Mouse (Mus musculus) small intestine, adult 2 months (tissue): ENCODE measurements around the gene Tbc1d8. TPM values are rescaled to one million over a fixed set of nuclear protein-coding genes. Genes with fewer than 3 reads are reported as not detected.

Source experiments
- H3K27ac ChIP-seq: fragments of 200-500 bp; 2 replicates; pipeline ENCODE4 v1.5.1; 2012; ENCODE audit warnings: low read depth, low read length, control low read depth, inconsistent platforms; ENCODE audit not compliant: insufficient read depth
- H3K27me3 ChIP-seq: fragments of 200-500 bp; 2 replicates; pipeline ENCODE4 v1.6.1; 2012; ENCODE audit warnings: mild to moderate bottlenecking, moderate library complexity, low read length, inconsistent platforms; ENCODE audit not compliant: control insufficient read depth, insufficient read depth
- H3K36me3 ChIP-seq: fragments of 200-500 bp; 2 replicates; pipeline ENCODE4 v1.6.1; 2012; ENCODE audit warnings: mild to moderate bottlenecking, low read length, control low read depth, inconsistent platforms; ENCODE audit not compliant: control insufficient read depth, insufficient read depth
- H3K4me1 ChIP-seq: fragments of 200-500 bp; 2 replicates; pipeline ENCODE4 v1.6.1; 2012; ENCODE audit warnings: low read length, inconsistent platforms, mixed read lengths; ENCODE audit not compliant: control insufficient read depth, insufficient read depth, insufficient read length
- H3K4me3 ChIP-seq: fragments of 200-500 bp; 2 replicates; pipeline ENCODE4 v1.5.1; 2012; ENCODE audit warnings: low read depth, mild to moderate bottlenecking, control low read depth, inconsistent platforms, low read length, moderate library complexity
- CTCF ChIP-seq: fragments of 200-500 bp; IDR thresholded peaks from 2 replicates; pipeline ENCODE4 v1.5.1; 2012; ENCODE audit warnings: low read depth, mild to moderate bottlenecking, control low read depth, inconsistent platforms, low read length, moderate library complexity, mixed read lengths; ENCODE audit not compliant: insufficient replicate concordance, insufficient read length; ENCODE audit errors: extremely low read depth
- POLR2A ChIP-seq: fragments of 200-500 bp; IDR thresholded peaks from 2 replicates; pipeline ENCODE4 v1.6.1; 2012; ENCODE audit warnings: low read depth, mild to moderate bottlenecking, control low read depth, inconsistent platforms, low read length, moderate library complexity
- WGBS: fragments of 180-500 bp; shearing (Covaris S2); methylation state at CpG from one replicate; pipeline ENCODE4 v1.1.7; 2018; 5-methylcytosine and 5-hydroxymethylcytosine counted together
- polyA plus RNA-seq: library from polyadenylated mRNA; depleted of rRNA; stranded (reverse); fragments of >200 nt; gene quantifications from 2 replicates; pipeline ENCODE4 v1.2.3, GENCODE M21; 2012

Tbc1d8 gene
- polyA plus RNA-seq, 1 experiment: 13.1 TPM

- Histone ChIP-seq H3K27me3 (no peaks in the 10 kb centered on the region), H3K4me1 (peaks cover 4% of the 10 kb centered on the region; the same call in 1 of the 2 replicates), H3K36me3 (peaks cover 24% of the 10 kb centered on the region), H3K4me3 (peak overlapping the region; percentile 68), H3K27ac (0 out of 2 replicates have a peak overlapping the region, but pooled peaks have one; percentile 5)
- TF ChIP-seq POLR2A: no peak
- no peak for TF ChIP-seq CTCF
- 26% methylated on average over 6 of the region's 6 CpGs for WGBS
Observed at GRCm38 (mm10) chr1:39367045-39367444, 111.5 kb downstream of the Tbc1d8 start.

- 87% methylated on average over 1 of the region's 1 CpGs for WGBS
- Histone ChIP-seq H3K27me3 (no peaks in the 10 kb centered on the region), H3K4me1 (peaks cover 4% of the 10 kb centered on the region; the same call in 1 of the 2 replicates), H3K4me3 (no peak overlapping the region), H3K36me3 (peaks cover 11% of the 10 kb centered on the region), H3K27ac (no peak overlapping the region)
- TF ChIP-seq CTCF (no peak), POLR2A (no peak)
Observed at GRCm38 (mm10) chr1:39365562-39365961, 113.0 kb downstream of the Tbc1d8 start.

GRCm38 (mm10) chr1:39362515-39362893 lies 116.1 kb downstream of the Tbc1d8 start:
- Histone ChIP-seq H3K27me3 (no peaks in the 10 kb centered on the region), H3K4me1 (peaks cover 1% of the 10 kb centered on the region; the same call in 1 of the 2 replicates), H3K27ac (no peak overlapping the region), H3K36me3 (0 out of 2 replicates have a peak, but pooled peaks cover 3% of the 10 kb centered on the region), H3K4me3 (no peak overlapping the region)
- TF ChIP-seq POLR2A: no peak
- no peak for TF ChIP-seq CTCF
- 56% methylated on average over 7 of the region's 7 CpGs for WGBS

- Histone ChIP-seq H3K27ac (no peak overlapping the region), H3K4me3 (no peak overlapping the region), H3K4me1 (no peaks in the 10 kb centered on the region; the same call in 1 of the 2 replicates), H3K36me3 (0 out of 2 replicates have a peak, but pooled peaks cover 3% of the 10 kb centered on the region), H3K27me3 (no peaks in the 10 kb centered on the region)
- 67% methylated on average over 24 of the region's 24 CpGs for WGBS
- no peak for TF ChIP-seq CTCF
- TF ChIP-seq POLR2A: no peak
Observed at GRCm38 (mm10) chr1:39361754-39362514, 116.6 kb downstream of the Tbc1d8 start.

GRCm38 (mm10) chr1:39349427-39349826 lies 129.1 kb downstream of the Tbc1d8 start:
- WGBS: 84% methylated on average over 7 of the region's 7 CpGs
- H3K36me3 ChIP-seq: peaks cover 28% of the 10 kb centered on the region
- no peak overlapping the region for H3K27ac ChIP-seq
- TF ChIP-seq CTCF (no peak), POLR2A (no peak)
- H3K4me3 ChIP-seq: no peak overlapping the region
- H3K27me3 ChIP-seq: no peaks in the 10 kb centered on the region
- no peaks in the 10 kb centered on the region for H3K4me1 ChIP-seq

GRCm38 (mm10) chr1:39349001-39349400 lies 129.6 kb downstream of the Tbc1d8 start:
- TF ChIP-seq CTCF (no peak), POLR2A (no peak)
- Histone ChIP-seq H3K27ac (no peak overlapping the region), H3K36me3 (peaks cover 28% of the 10 kb centered on the region), H3K27me3 (no peaks in the 10 kb centered on the region), H3K4me3 (no peak overlapping the region), H3K4me1 (no peaks in the 10 kb centered on the region)
- 76% methylated on average over 1 of the region's 1 CpGs for WGBS

- no peak for TF ChIP-seq CTCF
- no peak for TF ChIP-seq POLR2A
- H3K27me3 ChIP-seq: no peaks in the 10 kb centered on the region
- H3K4me3 ChIP-seq: no peak overlapping the region
- no peaks in the 10 kb centered on the region for H3K4me1 ChIP-seq
- WGBS: 74% methylated on average over 21 of the region's 21 CpGs
- H3K27ac ChIP-seq: no peak overlapping the region
- peaks cover 27% of the 10 kb centered on the region for H3K36me3 ChIP-seq
Observed at GRCm38 (mm10) chr1:39344981-39345600, 133.5 kb downstream of the Tbc1d8 start.
